Mouse (Mus musculus) testis, adult 2 months (tissue): ENCODE data around the gene Cep112.

Source experiments
- CTCF ChIP-seq: fragments of 200-500 bp; IDR thresholded peaks from 2 replicates; pipeline ENCODE4 v1.5.1; 2012; ENCODE audit warnings: low read depth, mild to moderate bottlenecking, inconsistent platforms, low read length, moderate library complexity; ENCODE audit not compliant: control insufficient read depth, insufficient read depth, insufficient replicate concordance
- POLR2A ChIP-seq: fragments of 200-500 bp; IDR thresholded peaks from 2 replicates; pipeline ENCODE4 v1.6.1; 2012; ENCODE audit warnings: low read depth, mild to moderate bottlenecking, inconsistent platforms, low read length, moderate library complexity; ENCODE audit not compliant: control insufficient read depth

DNA sequence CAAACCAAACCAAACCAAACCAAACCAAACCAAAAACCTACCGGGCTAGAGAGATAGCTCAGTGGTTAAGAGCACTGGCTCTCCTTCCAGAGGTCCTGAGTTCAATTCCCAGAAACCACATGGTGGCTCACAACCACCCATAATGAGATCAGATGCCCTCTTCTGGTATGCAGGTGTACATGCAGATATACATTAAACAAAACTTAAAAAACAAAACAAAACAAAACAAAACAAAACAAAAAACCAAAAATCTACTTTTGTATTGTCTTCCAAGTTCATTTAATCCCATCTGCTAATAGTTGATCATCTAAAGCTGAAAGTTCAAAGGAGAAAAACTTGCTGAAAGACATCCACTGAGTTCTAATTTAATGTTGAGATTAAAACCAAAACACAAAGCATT is 8.6 kb upstream of the Cep112 start:
- no peak for TF ChIP-seq POLR2A
- TF ChIP-seq CTCF = no peak
